Mouse (Mus musculus) intestine, embryonic 15.5 days (tissue): ENCODE data around the gene Cd8a. TPM values are rescaled to one million over a fixed set of nuclear protein-coding genes. Genes with fewer than 3 reads are reported as not detected.

Experiments used
- ATAC-seq: fragments of 200-750 bp; cut with Nextera tagmentation; 2 replicates; pipeline ENCODE4 v1.8.0; 2017; ENCODE audit warnings: moderate TSS enrichment, moderate library complexity
- H3K27ac ChIP-seq: fragments of 300-500 bp; sonication (generic); 2 replicates; pipeline ENCODE4 v1.5.1; 2015; ENCODE audit warnings: mild to moderate bottlenecking, inconsistent platforms
- H3K27me3 ChIP-seq: fragments of 300-500 bp; sonication (generic); replicated peaks from 2 replicates; pipeline ENCODE4 v1.6.1; 2015; ENCODE audit warnings: inconsistent platforms
- H3K36me3 ChIP-seq: fragments of 300-500 bp; sonication (generic); 2 replicates; pipeline ENCODE4 v1.6.1; 2015; ENCODE audit warnings: inconsistent platforms
- H3K4me1 ChIP-seq: fragments of 300-500 bp; sonication (generic); replicated peaks from 2 replicates; pipeline ENCODE4 v1.6.1; 2015; ENCODE audit warnings: inconsistent platforms
- H3K4me2 ChIP-seq: fragments of 300-500 bp; sonication (generic); replicated peaks from 2 replicates; pipeline ENCODE4 v1.6.1; 2015; ENCODE audit warnings: mild to moderate bottlenecking, inconsistent platforms
- H3K4me3 ChIP-seq: fragments of 300-500 bp; sonication (generic); replicated peaks from 2 replicates; pipeline ENCODE4 v1.5.1; 2015; ENCODE audit warnings: inconsistent platforms
- H3K9ac ChIP-seq: fragments of 300-500 bp; sonication (generic); 2 replicates; pipeline ENCODE4 v1.6.1; 2015; ENCODE audit warnings: inconsistent platforms
- H3K9me3 ChIP-seq: fragments of 300-500 bp; sonication (generic); 2 replicates; pipeline ENCODE4 v1.6.1; 2016; ENCODE audit warnings: inconsistent platforms
- WGBS: fragments of 180-500 bp; shearing (Covaris S2); methylation state at CpG from one replicate; pipeline ENCODE4 v1.1.7; 2015; 5-methylcytosine and 5-hydroxymethylcytosine counted together
- polyA plus RNA-seq: library from polyadenylated mRNA; unstranded; fragments of >200 nt; fragmentation: Nextera tagmentation; extraction: Ambion mirVana; gene quantifications from 2 replicates; pipeline ENCODE4 v1.2.1, GENCODE M21; 2015

The Cd8a gene
- polyA plus RNA-seq, 1 experiment from 2014 or later: not detected

- ATAC-seq: no peak
- Histone ChIP-seq H3K27ac (no peak overlapping the region), H3K4me3 (no peak overlapping the region), H3K4me2 (no peak overlapping the region), H3K36me3 (no peaks in the 10 kb centered on the region), H3K27me3 (no peaks in the 10 kb centered on the region), H3K4me1 (0 out of 2 replicates have a peak, but pooled peaks cover 3% of the 10 kb centered on the region), H3K9ac (no peak overlapping the region), H3K9me3 (no peaks in the 10 kb centered on the region)
- 84% methylated on average over 2 of the region's 2 CpGs for WGBS
These were observed 1.7 kb downstream of the Cd8a start for GRCm38 (mm10) chr6:71374921-71375320.

- 97% methylated on average over 13 of the region's 13 CpGs for WGBS
- 0 out of 2 replicates have a peak, but pooled peaks cover 3% of the 10 kb centered on the region for H3K4me1 ChIP-seq
- H3K36me3 ChIP-seq: no peaks in the 10 kb centered on the region
- no peak for ATAC-seq
- no peak overlapping the region for H3K9ac ChIP-seq
- no peak overlapping the region for H3K4me2 ChIP-seq
- no peaks in the 10 kb centered on the region for H3K27me3 ChIP-seq
- no peaks in the 10 kb centered on the region for H3K9me3 ChIP-seq
- H3K4me3 ChIP-seq: no peak overlapping the region
- no peak overlapping the region for H3K27ac ChIP-seq
These were observed 3.5 kb downstream of the Cd8a start for GRCm38 (mm10) chr6:71376711-71377110.

GRCm38 (mm10) chr6:71381654-71382053 is 8.4 kb downstream of the Cd8a start:
- Histone ChIP-seq H3K27ac (no peak overlapping the region), H3K9ac (no peak overlapping the region), H3K4me2 (no peak overlapping the region), H3K4me3 (no peak overlapping the region), H3K36me3 (no peaks in the 10 kb centered on the region), H3K9me3 (no peaks in the 10 kb centered on the region), H3K4me1 (0 out of 2 replicates have a peak, but pooled peaks cover 3% of the 10 kb centered on the region), H3K27me3 (no peaks in the 10 kb centered on the region)
- no peak for ATAC-seq
- 88% methylated on average over 5 of the region's 5 CpGs for WGBS

GRCm38 (mm10) chr6:71390496-71390895 is 17.3 kb downstream of the Cd8a start:
- Histone ChIP-seq H3K9me3 (no peaks in the 10 kb centered on the region), H3K4me1 (no peaks in the 10 kb centered on the region), H3K9ac (no peak overlapping the region), H3K4me3 (no peak overlapping the region), H3K27ac (no peak overlapping the region), H3K36me3 (peaks cover 12% of the 10 kb centered on the region; the same call in 1 of the 2 replicates), H3K4me2 (no peak overlapping the region), H3K27me3 (no peaks in the 10 kb centered on the region)
- WGBS: 95% methylated on average over 2 of the region's 2 CpGs
- no peak for ATAC-seq

GRCm38 (mm10) chr6:71396016-71396415 is 22.8 kb downstream of the Cd8a start:
- peaks cover 6% of the 10 kb centered on the region; the same call in 1 of the 2 replicates for H3K36me3 ChIP-seq
- WGBS: 98% methylated on average over 1 of the region's 1 CpGs
- ATAC-seq: no peak

GRCm38 (mm10) chr6:71396761-71397160 is 23.5 kb downstream of the Cd8a start:
- H3K4me1 ChIP-seq: no peaks in the 10 kb centered on the region
- H3K9ac ChIP-seq: no peak overlapping the region
- H3K4me2 ChIP-seq: no peak overlapping the region
- H3K27ac ChIP-seq: no peak overlapping the region
- no peaks in the 10 kb centered on the region for H3K27me3 ChIP-seq
- peaks cover 6% of the 10 kb centered on the region; the same call in 1 of the 2 replicates for H3K36me3 ChIP-seq
- WGBS: 92% methylated on average over 6 of the region's 6 CpGs
- no peak for ATAC-seq
- H3K4me3 ChIP-seq: no peak overlapping the region
- H3K9me3 ChIP-seq: no peaks in the 10 kb centered on the region

More at GRCm38 (mm10) chr6:71396016-71396415, 22.8 kb downstream of the Cd8a start:
- H3K4me1 ChIP-seq: no peaks in the 10 kb centered on the region
- H3K4me3 ChIP-seq: no peak overlapping the region
- H3K27ac ChIP-seq: no peak overlapping the region
- no peaks in the 10 kb centered on the region for H3K27me3 ChIP-seq
- H3K9me3 ChIP-seq: no peaks in the 10 kb centered on the region
- H3K4me2 ChIP-seq: no peak overlapping the region
- H3K9ac ChIP-seq: no peak overlapping the region

GRCm38 (mm10) chr6:71398829-71399609 is 25.8 kb downstream of the Cd8a start:
- H3K4me2 ChIP-seq: no peak overlapping the region
- no peak overlapping the region for H3K4me3 ChIP-seq
- 84% methylated on average over 4 of the region's 4 CpGs for WGBS
- H3K4me1 ChIP-seq: no peaks in the 10 kb centered on the region
- H3K36me3 ChIP-seq: 0 out of 2 replicates have a peak, but pooled peaks cover 3% of the 10 kb centered on the region
- H3K9ac ChIP-seq: no peak overlapping the region
- H3K27ac ChIP-seq: no peak overlapping the region
- H3K9me3 ChIP-seq: no peaks in the 10 kb centered on the region
- ATAC-seq: 0 out of 2 replicates have a peak, but pooled peaks have one; percentile 25
- H3K27me3 ChIP-seq: no peaks in the 10 kb centered on the region

GRCm38 (mm10) chr6:71414624-71415023 is 41.4 kb downstream of the Cd8a start:
- H3K4me3 ChIP-seq: no peak overlapping the region
- H3K36me3 ChIP-seq: no peaks in the 10 kb centered on the region; the same call in 1 of the 2 replicates
- no peaks in the 10 kb centered on the region for H3K27me3 ChIP-seq
- WGBS: 80% methylated on average over 4 of the region's 4 CpGs
- no peak overlapping the region for H3K4me2 ChIP-seq
- no peaks in the 10 kb centered on the region for H3K4me1 ChIP-seq
- H3K9ac ChIP-seq: no peak overlapping the region
- H3K9me3 ChIP-seq: no peaks in the 10 kb centered on the region
- ATAC-seq: no peak
- no peak overlapping the region for H3K27ac ChIP-seq

GRCm38 (mm10) chr6:71415446-71415845 is 42.2 kb downstream of the Cd8a start:
- no peak overlapping the region for H3K4me3 ChIP-seq
- no peak for ATAC-seq
- H3K4me2 ChIP-seq: no peak overlapping the region
- no peak overlapping the region for H3K27ac ChIP-seq
- H3K36me3 ChIP-seq: no peaks in the 10 kb centered on the region; the same call in 1 of the 2 replicates
- 0 out of 2 replicates have a peak, but pooled peaks cover 3% of the 10 kb centered on the region for H3K4me1 ChIP-seq
- H3K9ac ChIP-seq: no peak overlapping the region
- H3K9me3 ChIP-seq: no peaks in the 10 kb centered on the region
- H3K27me3 ChIP-seq: no peaks in the 10 kb centered on the region
- 82% methylated on average over 3 of the region's 3 CpGs for WGBS

GRCm38 (mm10) chr6:71418874-71419273 is 45.6 kb downstream of the Cd8a start:
- H3K27me3 ChIP-seq: no peaks in the 10 kb centered on the region
- 0 out of 2 replicates have a peak, but pooled peaks cover 7% of the 10 kb centered on the region for H3K4me1 ChIP-seq
- H3K27ac ChIP-seq: no peak overlapping the region
- no peak overlapping the region for H3K4me3 ChIP-seq
- no peak overlapping the region for H3K9ac ChIP-seq
- H3K4me2 ChIP-seq: no peak overlapping the region
- no peaks in the 10 kb centered on the region for H3K36me3 ChIP-seq
- 91% methylated on average over 3 of the region's 3 CpGs for WGBS
- no peaks in the 10 kb centered on the region for H3K9me3 ChIP-seq
- no peak for ATAC-seq

GRCm38 (mm10) chr6:71420848-71421247 is 47.6 kb downstream of the Cd8a start:
- Histone ChIP-seq H3K9me3 (no peaks in the 10 kb centered on the region), H3K4me3 (no peak overlapping the region), H3K36me3 (no peaks in the 10 kb centered on the region), H3K9ac (no peak overlapping the region), H3K27me3 (no peaks in the 10 kb centered on the region), H3K4me1 (0 out of 2 replicates have a peak, but pooled peaks cover 7% of the 10 kb centered on the region), H3K27ac (no peak overlapping the region), H3K4me2 (no peak overlapping the region)
- peak; percentile 52; the same call in 1 of the 2 replicates for ATAC-seq
- WGBS: 54% methylated on average over 6 of the region's 6 CpGs

- Histone ChIP-seq H3K4me2 (no peak overlapping the region), H3K4me1 (0 out of 2 replicates have a peak, but pooled peaks cover 10% of the 10 kb centered on the region), H3K36me3 (no peaks in the 10 kb centered on the region), H3K27me3 (no peaks in the 10 kb centered on the region), H3K9ac (no peak overlapping the region), H3K4me3 (no peak overlapping the region), H3K9me3 (no peaks in the 10 kb centered on the region), H3K27ac (no peak overlapping the region)
- 61% methylated on average over 3 of the region's 3 CpGs for WGBS
- peak; percentile 71 for ATAC-seq
These were observed 48.9 kb downstream of the Cd8a start for GRCm38 (mm10) chr6:71422162-71422561.
